Comparison of ENCODE assay signal across 12 mouse cellular contexts in the genomic region with DNA sequence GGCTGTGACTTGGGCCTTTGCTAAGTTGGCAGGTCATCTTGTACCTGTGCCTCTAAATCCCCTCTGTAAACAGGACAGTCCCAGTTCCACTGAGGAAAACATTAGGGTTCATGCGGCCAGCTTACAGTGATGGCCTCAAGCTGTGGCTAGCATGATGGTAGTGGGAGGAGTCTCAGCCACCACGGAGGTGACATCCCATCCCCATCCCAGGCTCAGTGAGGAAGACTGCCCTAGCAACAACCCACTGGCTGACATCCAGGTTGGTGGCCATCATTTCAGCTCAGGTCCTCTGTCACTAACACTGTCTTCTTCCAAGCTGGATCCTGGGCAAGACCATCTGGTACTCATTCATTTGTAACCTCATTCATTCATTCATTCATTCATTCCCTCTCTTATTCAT. TPM values are rescaled to one million over a fixed set of nuclear protein-coding genes. Genes with fewer than 3 reads are reported as not detected.
DNase-seq lines count a peak whose midpoint lies in the region; ATAC-seq lines count a peak whose summit lies in the region.
"Had no signal": no experiment of that assay in that cellular context is flagged by ENCODE, and none has a peak within 500 bp of the region (broad histone marks: within the 10 kb centered on the region; RNA-seq: fewer than 3 reads in every experiment).

No protein-coding gene starts in this region.

- H3K4me3 ChIP-seq in midbrain, embryonic 10.5 days: no peak overlapping the region
- no peak overlapping the region for H3K4me3 ChIP-seq in midbrain, embryonic 11.5 days (ENCODE audit: low read depth, low read length)
- H3K4me3 ChIP-seq in hindbrain, embryonic 15.5 days: no peak overlapping the region
- H3K4me3 ChIP-seq in neural tube, embryonic 14.5 days (ENCODE audit: low read depth, low read length): no peak overlapping the region
- no peak overlapping the region for H3K4me3 ChIP-seq in intestine, embryonic 16.5 days (ENCODE audit: low read length)
- H3K4me3 ChIP-seq: embryonic facial prominence, embryonic 12.5 days; liver, embryonic 15.5 days had no signal

- no peaks in the 10 kb centered on the region for H3K27me3 ChIP-seq in midbrain, embryonic 10.5 days (ENCODE audit: low read depth, poor library complexity, severe bottlenecking)
- H3K27me3 ChIP-seq in midbrain, embryonic 11.5 days (ENCODE audit: control insufficient read depth, insufficient read depth, low read length): no peaks in the 10 kb centered on the region
- H3K27me3 ChIP-seq in hindbrain, embryonic 15.5 days: no peaks in the 10 kb centered on the region
- no peaks in the 10 kb centered on the region for H3K27me3 ChIP-seq in neural tube, embryonic 14.5 days (ENCODE audit: control insufficient read depth, insufficient read depth, low read length)
- no peaks in the 10 kb centered on the region for H3K27me3 ChIP-seq in intestine, embryonic 16.5 days (replicated peaks; ENCODE audit: control insufficient read depth, insufficient read depth, low read length)
- H3K27me3 ChIP-seq: embryonic facial prominence, embryonic 12.5 days; liver, embryonic 15.5 days; Patski had no signal

- no peak overlapping the region for H3K4me2 ChIP-seq in midbrain, embryonic 11.5 days
- H3K4me2 ChIP-seq in hindbrain, embryonic 15.5 days: no peak overlapping the region
- no peak overlapping the region for H3K4me2 ChIP-seq in neural tube, embryonic 14.5 days (ENCODE audit: low read depth, low read length)
- H3K4me2 ChIP-seq in intestine, embryonic 16.5 days (ENCODE audit: low read depth, low read length): no peak overlapping the region
- H3K4me2 ChIP-seq: embryonic facial prominence, embryonic 12.5 days; liver, embryonic 15.5 days had no signal

- ATAC-seq in midbrain, embryonic 11.5 days (ENCODE audit: low FRiP score): no peak
- ATAC-seq in hindbrain, embryonic 15.5 days (ENCODE audit: low FRiP score, low read depth): 0 out of 2 replicates have a peak, but pooled peaks have one; percentile 6
- no peak for ATAC-seq in neural tube, embryonic 14.5 days (ENCODE audit: low read depth)
- no peak for ATAC-seq in intestine, embryonic 16.5 days
- ATAC-seq: Patski had no signal

- no peaks in the 10 kb centered on the region for H3K9me3 ChIP-seq in midbrain, embryonic 10.5 days (replicated peaks)
- H3K9me3 ChIP-seq in midbrain, embryonic 11.5 days (ENCODE audit: control insufficient read depth, low read length): no peaks in the 10 kb centered on the region
- no peaks in the 10 kb centered on the region for H3K9me3 ChIP-seq in hindbrain, embryonic 15.5 days
- no peaks in the 10 kb centered on the region for H3K9me3 ChIP-seq in neural tube, embryonic 14.5 days (ENCODE audit: control insufficient read depth, low read length)
- no peaks in the 10 kb centered on the region for H3K9me3 ChIP-seq in intestine, embryonic 16.5 days (ENCODE audit: control insufficient read depth, low read length)
- H3K9me3 ChIP-seq: embryonic facial prominence, embryonic 12.5 days; liver, embryonic 15.5 days had no signal

- H3K27ac ChIP-seq in midbrain, embryonic 10.5 days (replicated peaks): peak overlapping the region; percentile 81
- H3K27ac ChIP-seq in midbrain, embryonic 11.5 days (ENCODE audit: low read depth, low read length): no peak overlapping the region
- H3K27ac ChIP-seq in hindbrain, embryonic 15.5 days (replicated peaks): peak overlapping the region; percentile 85
- peak overlapping the region; percentile 40; the same call in 1 of the 2 replicates for H3K27ac ChIP-seq in neural tube, embryonic 14.5 days (ENCODE audit: low read depth, low read length)
- H3K27ac ChIP-seq in intestine, embryonic 16.5 days (ENCODE audit: low read length): no peak overlapping the region
- H3K27ac ChIP-seq: embryonic facial prominence, embryonic 12.5 days; liver, embryonic 15.5 days had no signal

- no peak overlapping the region for H3K9ac ChIP-seq in midbrain, embryonic 11.5 days (ENCODE audit: low read length)
- H3K9ac ChIP-seq in hindbrain, embryonic 15.5 days: no peak overlapping the region
- H3K9ac ChIP-seq in neural tube, embryonic 14.5 days (replicated peaks; ENCODE audit: low read depth, low read length): no peak overlapping the region
- no peak overlapping the region for H3K9ac ChIP-seq in intestine, embryonic 16.5 days (ENCODE audit: low read depth, low read length)
- H3K9ac ChIP-seq: embryonic facial prominence, embryonic 12.5 days; liver, embryonic 15.5 days had no signal

- DNase-seq in cerebellum, adult 9-11 months: peak; percentile 70
- no peak for DNase-seq in cerebellum, adult 11 months
- no peak for DNase-seq in midbrain, embryonic 10.5 days (ENCODE audit: low spot score)
- DNase-seq in midbrain, embryonic 11.5 days (ENCODE audit: low spot score, missing footprints): no peak
- no peak for DNase-seq in thymus, postnatal 4 days
- DNase-seq: thymus, postnatal 25 days had no signal

- no peaks in the 10 kb centered on the region for H3K36me3 ChIP-seq in midbrain, embryonic 10.5 days
- no peaks in the 10 kb centered on the region for H3K36me3 ChIP-seq in midbrain, embryonic 11.5 days (ENCODE audit: control insufficient read depth, insufficient read depth, low read length)
- no peaks in the 10 kb centered on the region for H3K36me3 ChIP-seq in hindbrain, embryonic 15.5 days
- no peaks in the 10 kb centered on the region for H3K36me3 ChIP-seq in neural tube, embryonic 14.5 days (ENCODE audit: control insufficient read depth, insufficient read depth, low read length)
- no peaks in the 10 kb centered on the region for H3K36me3 ChIP-seq in intestine, embryonic 16.5 days (ENCODE audit: control insufficient read depth, insufficient read depth, low read length)
- H3K36me3 ChIP-seq: liver, embryonic 15.5 days had no signal

- 66% methylated on average over 2 of the region's 2 CpGs for WGBS in midbrain, embryonic 10.5 days
- 73% methylated on average over 2 of the region's 2 CpGs for WGBS in midbrain, embryonic 11.5 days
- WGBS in hindbrain, embryonic 15.5 days: 36% methylated on average over 2 of the region's 2 CpGs
- 47% methylated on average over 2 of the region's 2 CpGs for WGBS in neural tube, embryonic 14.5 days
- WGBS in intestine, embryonic 16.5 days: 38% methylated on average over 2 of the region's 2 CpGs

- H3K4me1 ChIP-seq in midbrain, embryonic 10.5 days: peaks cover 74% of the 10 kb centered on the region
- peaks cover 21% of the 10 kb centered on the region for H3K4me1 ChIP-seq in midbrain, embryonic 11.5 days (ENCODE audit: control insufficient read depth, insufficient read depth, low read length)
- peaks cover 80% of the 10 kb centered on the region for H3K4me1 ChIP-seq in hindbrain, embryonic 15.5 days (replicated peaks)
- H3K4me1 ChIP-seq in neural tube, embryonic 14.5 days (ENCODE audit: control insufficient read depth, insufficient read depth, low read length): peaks cover 19% of the 10 kb centered on the region
- peaks cover 23% of the 10 kb centered on the region for H3K4me1 ChIP-seq in intestine, embryonic 16.5 days (ENCODE audit: control insufficient read depth, insufficient read depth, low read length)
- H3K4me1 ChIP-seq: liver, embryonic 15.5 days had no signal

RNA-seq across cellular contexts. Expression of gene Sdc3, which starts 12.0 kb away (rescaled TPM):
- 21.3 and 28.5 TPM in 2 replicates for polyA plus RNA-seq in midbrain, embryonic 10.5 days (2016; fragmentation: Nextera tagmentation; extraction: Ambion mirVana)
- polyA plus RNA-seq in midbrain, embryonic 11.5 days (2014; fragmentation: Nextera tagmentation; extraction: Ambion mirVana): 12.1 and 13.6 TPM in 2 replicates
- 146 and 182 TPM in 2 replicates for polyA plus RNA-seq in hindbrain, embryonic 15.5 days (2015; fragmentation: Nextera tagmentation; extraction: Ambion mirVana)
- polyA plus RNA-seq in neural tube, embryonic 14.5 days (2014; fragmentation: Nextera tagmentation; extraction: Ambion mirVana): 83.2 and 83.4 TPM in 2 replicates
- 12.3 and 17.2 TPM in 2 replicates for polyA plus RNA-seq in intestine, embryonic 16.5 days (2015; fragmentation: Nextera tagmentation; extraction: Ambion mirVana)

Comparison
In these comparisons a context has a peak if more than half of its experiments do, and no peak if none do; other contexts are left out.
1. H3K27ac ChIP-seq: peak in midbrain, embryonic 10.5 days (single experiment), hindbrain, embryonic 15.5 days (single experiment) and neural tube, embryonic 14.5 days (single experiment); none in midbrain, embryonic 11.5 days (single experiment) and intestine, embryonic 16.5 days (single experiment).